Mouse (Mus musculus) embryonic facial prominence, embryonic 14.5 days (tissue): Measurements from ENCODE around the gene Gm20721. TPM values are rescaled to one million over a fixed set of nuclear protein-coding genes. Genes with fewer than 3 reads are reported as not detected.
"Not testable (repeated sequence)": the region's sequence is repeated elsewhere in the genome, so short reads cannot be mapped to it uniquely, and the experiment has no call there.

ENCODE experiments used
- ATAC-seq: fragments of 200-750 bp; cut with Nextera tagmentation; 2 replicates; pipeline ENCODE4 v1.8.0; 2017; ENCODE audit warnings: low read depth, moderate number of reproducible peaks, moderate TSS enrichment
- DNase-seq: peaks from one replicate; pipeline ENCODE4 v3.0.0-alpha.2; 2015; ENCODE audit warnings: low spot score
- H3K27ac ChIP-seq: fragments of 300-500 bp; sonication (generic); replicated peaks from 2 replicates; pipeline ENCODE4 v1.5.1; 2014; ENCODE audit warnings: low read depth, mild to moderate bottlenecking, low read length, moderate library complexity
- H3K27me3 ChIP-seq: fragments of 300-500 bp; sonication (generic); replicated peaks from 2 replicates; pipeline ENCODE4 v1.6.1; 2014; ENCODE audit warnings: low read length; ENCODE audit not compliant: control insufficient read depth, insufficient read depth
- H3K36me3 ChIP-seq: fragments of 300-500 bp; sonication (generic); 2 replicates; pipeline ENCODE4 v1.6.1; 2014; ENCODE audit warnings: low read length, mixed read lengths; ENCODE audit not compliant: control insufficient read depth, insufficient read depth
- H3K4me1 ChIP-seq: fragments of 300-500 bp; sonication (generic); 2 replicates; pipeline ENCODE4 v1.6.1; 2014; ENCODE audit warnings: antibody characterized with exemption, low read length; ENCODE audit not compliant: control insufficient read depth, insufficient read depth
- H3K4me2 ChIP-seq: fragments of 300-500 bp; sonication (generic); 2 replicates; pipeline ENCODE4 v1.6.1; 2014; ENCODE audit warnings: low read depth, mild to moderate bottlenecking, low read length, moderate library complexity, mixed read lengths
- H3K4me3 ChIP-seq: fragments of 300-500 bp; sonication (generic); 2 replicates; pipeline ENCODE4 v1.5.1; 2014; ENCODE audit warnings: low read depth, mild to moderate bottlenecking, low read length
- H3K9ac ChIP-seq: fragments of 300-500 bp; sonication (generic); 2 replicates; pipeline ENCODE4 v1.6.1; 2014; ENCODE audit warnings: low read depth, mild to moderate bottlenecking, low read length, moderate library complexity, mixed read lengths
- H3K9me3 ChIP-seq: fragments of 300-500 bp; sonication (generic); 2 replicates; pipeline ENCODE4 v1.6.1; 2016; ENCODE audit warnings: low read length; ENCODE audit not compliant: control insufficient read depth
- WGBS: fragments of 180-500 bp; shearing (Covaris S2); extraction: QIAGEN DNeasy Blood & Tissue Kit; methylation state at CpG from one replicate; pipeline ENCODE4 v1.1.7; 2014; 5-methylcytosine and 5-hydroxymethylcytosine counted together
- polyA plus RNA-seq: library from polyadenylated mRNA; unstranded; fragments of >200 nt; fragmentation: Nextera tagmentation; extraction: Ambion mirVana; gene quantifications from 2 replicates; pipeline ENCODE4 v1.2.1, GENCODE M21; 2014

Gm20721 gene
- polyA plus RNA-seq, 1 experiment from 2014 or later, result 18.1 TPM

DNA sequence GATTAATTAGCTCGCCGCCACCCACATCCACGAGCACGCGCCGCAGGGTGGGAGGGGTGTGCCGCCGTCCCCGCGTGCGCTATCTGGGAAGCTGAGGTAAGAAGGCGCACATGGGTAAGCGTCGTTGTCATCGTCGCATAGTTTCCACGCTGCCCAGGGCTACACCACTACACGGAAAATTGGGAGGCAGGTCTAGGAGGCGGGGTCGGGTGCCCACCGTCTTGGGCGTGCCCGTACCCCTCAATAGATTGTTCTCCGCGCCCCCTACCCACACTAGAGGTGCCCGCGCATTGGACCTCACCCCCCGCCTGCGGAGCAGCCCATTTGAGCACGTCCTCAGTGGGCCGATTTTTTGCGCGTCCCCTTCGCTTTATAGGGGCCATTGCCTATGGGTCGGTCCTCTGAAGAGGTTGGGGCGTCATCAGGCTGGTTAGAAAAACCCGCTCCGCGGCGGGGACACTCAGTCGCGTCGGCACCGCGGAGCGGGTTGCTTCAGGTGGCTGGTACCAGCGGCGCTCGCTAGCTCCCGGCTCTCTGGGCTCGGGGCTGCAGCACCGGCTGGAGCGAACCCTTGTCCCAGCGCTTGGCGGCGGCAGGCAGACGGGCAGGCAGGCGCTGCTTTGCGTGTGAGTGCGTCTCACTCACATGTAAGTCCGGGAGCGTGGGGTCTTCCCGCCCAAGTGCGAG is 19.1 kb downstream of the Gm20721 start:
- peak overlapping the region; percentile 58 for H3K4me2 ChIP-seq
- WGBS, result 62% methylated on average over 53 of the region's 64 CpGs
- peak; percentile 50 for ATAC-seq
- H3K27me3 ChIP-seq, result no peaks in the 10 kb centered on the region
- H3K27ac ChIP-seq, result peak overlapping the region; percentile 98
- peak; percentile 86 for DNase-seq
- 0 out of 2 replicates have a peak, but pooled peaks cover 5% of the 10 kb centered on the region for H3K9me3 ChIP-seq
- H3K4me1 ChIP-seq, result peaks cover 9% of the 10 kb centered on the region
- H3K36me3 ChIP-seq, result 0 out of 2 replicates have a peak, but pooled peaks cover 9% of the 10 kb centered on the region
- peak overlapping the region; percentile 95 for H3K4me3 ChIP-seq
- H3K9ac ChIP-seq, result peak overlapping the region; percentile 100

- Histone ChIP-seq H3K9me3 (0 out of 2 replicates have a peak, but pooled peaks cover 5% of the 10 kb centered on the region), H3K27me3 (no peaks in the 10 kb centered on the region), H3K4me2 (peak overlapping the region; percentile 58), H3K9ac (peak overlapping the region; percentile 100), H3K27ac (peak overlapping the region; percentile 5; the same call in 1 of the 2 replicates), H3K36me3 (0 out of 2 replicates have a peak, but pooled peaks cover 9% of the 10 kb centered on the region), H3K4me1 (no peaks in the 10 kb centered on the region), H3K4me3 (peak overlapping the region; percentile 95)
- no peak for ATAC-seq
- no peak for DNase-seq
- 65% methylated on average over 8 of the region's 8 CpGs for WGBS
Measured at GRCm38 (mm10) chr2:174326481-174326880, 20.0 kb downstream of the Gm20721 start.

- H3K9ac ChIP-seq, result peak overlapping the region; percentile 100; the same call in 1 of the 2 replicates
- WGBS, result 46% methylated on average over 4 of the region's 4 CpGs
- H3K27me3 ChIP-seq, result no peaks in the 10 kb centered on the region
- 0 out of 2 replicates have a peak, but pooled peaks cover 5% of the 10 kb centered on the region for H3K9me3 ChIP-seq
- DNase-seq (no peak), ATAC-seq (no peak)
- 0 out of 2 replicates have a peak, but pooled peaks cover 9% of the 10 kb centered on the region for H3K36me3 ChIP-seq
- no peaks in the 10 kb centered on the region for H3K4me1 ChIP-seq
- H3K27ac ChIP-seq, result no peak overlapping the region; the same call in 1 of the 2 replicates
- H3K4me3 ChIP-seq, result peak overlapping the region; percentile 95; the same call in 1 of the 2 replicates
- H3K4me2 ChIP-seq, result peak overlapping the region; percentile 58
Measured at GRCm38 (mm10) chr2:174325989-174326388, 20.5 kb downstream of the Gm20721 start.

DNA sequence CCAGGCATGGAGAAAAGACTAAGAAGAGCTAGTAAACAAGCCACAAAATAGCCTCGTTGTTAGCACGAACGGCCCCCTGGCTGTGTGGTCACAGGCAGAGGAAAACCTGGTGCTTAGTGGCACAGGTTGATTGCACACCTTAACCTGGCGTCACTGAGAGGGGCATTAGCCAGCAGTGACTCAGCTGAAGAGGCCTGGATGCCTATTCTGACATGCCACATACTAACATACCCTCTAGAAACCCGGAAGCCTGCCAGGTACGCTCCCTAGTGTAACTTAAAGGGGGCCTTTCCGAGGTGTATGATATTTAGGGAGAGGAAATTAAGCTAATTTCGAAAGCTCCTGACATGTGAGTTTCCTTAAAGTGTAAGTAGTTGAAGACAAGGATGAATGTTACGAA is 29.9 kb downstream of the Gm20721 start:
- WGBS, result 86% methylated on average over 9 of the region's 9 CpGs
- Histone ChIP-seq H3K9ac (no peak overlapping the region), H3K9me3 (no peaks in the 10 kb centered on the region), H3K27ac (no peak overlapping the region), H3K4me2 (no peak overlapping the region), H3K4me1 (no peaks in the 10 kb centered on the region; the same call in 1 of the 2 replicates), H3K36me3 (no peaks in the 10 kb centered on the region), H3K27me3 (no peaks in the 10 kb centered on the region), H3K4me3 (no peak overlapping the region)
- ATAC-seq, result no peak
- no peak for DNase-seq

- H3K4me3 ChIP-seq, H3K36me3 ChIP-seq, H3K9ac ChIP-seq, DNase-seq, H3K27ac ChIP-seq, H3K9me3 ChIP-seq, H3K27me3 ChIP-seq, ATAC-seq, H3K4me2 ChIP-seq, H3K4me1 ChIP-seq: not testable (repeated sequence)
Measured at GRCm38 (mm10) chr2:174315445-174315844, 31.1 kb downstream of the Gm20721 start.

DNA sequence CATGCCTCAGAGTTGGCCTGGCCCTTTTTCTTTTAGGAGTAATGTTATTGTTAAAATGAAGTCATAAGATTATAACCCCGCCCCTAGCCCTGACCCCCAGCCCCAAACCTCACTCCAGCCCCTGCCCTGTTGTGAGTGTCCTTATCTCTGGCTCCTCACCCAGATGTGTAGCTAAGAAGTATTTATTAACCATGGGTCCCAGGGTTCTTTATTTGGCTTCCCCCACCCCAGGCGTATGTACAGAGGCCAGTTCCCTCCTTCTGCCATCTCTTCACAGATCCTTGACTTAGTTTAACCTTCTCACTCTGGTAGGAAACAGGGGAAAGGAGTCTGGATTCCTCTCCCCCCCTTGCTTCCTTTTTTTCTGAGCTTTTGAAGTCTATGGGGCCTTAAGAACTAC is 33.9 kb downstream of the Gm20721 start:
- no peak overlapping the region for H3K4me2 ChIP-seq
- no peak overlapping the region for H3K9ac ChIP-seq
- H3K36me3 ChIP-seq, result no peaks in the 10 kb centered on the region
- H3K9me3 ChIP-seq, result no peaks in the 10 kb centered on the region
- ATAC-seq, result peak; percentile 7; the same call in 1 of the 2 replicates
- no peak overlapping the region for H3K27ac ChIP-seq
- H3K27me3 ChIP-seq, result no peaks in the 10 kb centered on the region
- no peak overlapping the region for H3K4me3 ChIP-seq
- no peaks in the 10 kb centered on the region; the same call in 1 of the 2 replicates for H3K4me1 ChIP-seq
- 88% methylated on average over 2 of the region's 2 CpGs for WGBS
- no peak for DNase-seq

DNA sequence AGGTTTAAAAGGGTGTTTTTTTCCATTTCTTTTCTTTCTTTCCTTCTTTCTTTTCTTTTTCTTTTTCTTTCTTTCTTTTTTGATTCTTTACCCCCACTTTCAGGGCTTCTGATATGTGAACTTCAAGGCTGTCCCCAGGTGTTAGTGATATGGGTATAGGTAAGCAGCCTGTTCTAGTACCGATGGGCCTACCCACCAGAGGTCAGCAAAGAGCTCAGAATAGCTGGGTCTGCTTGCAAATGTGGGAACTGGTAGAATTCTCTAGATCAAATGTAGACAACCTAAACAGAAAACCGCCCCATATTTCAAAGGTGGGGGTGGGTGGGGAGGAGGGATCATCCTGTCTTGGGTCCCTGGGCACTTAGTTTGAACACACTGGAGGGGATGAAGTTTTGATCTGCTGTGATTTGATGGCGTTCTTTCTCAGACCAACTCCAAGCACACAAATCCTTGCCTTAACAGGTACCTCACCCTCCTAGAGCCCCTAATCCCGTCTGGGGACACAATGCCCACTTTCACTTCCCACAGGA is 34.3 kb downstream of the Gm20721 start:
- H3K4me1 ChIP-seq, result no peaks in the 10 kb centered on the region; the same call in 1 of the 2 replicates
- no peak overlapping the region for H3K27ac ChIP-seq
- ATAC-seq (peak; percentile 64), DNase-seq (peak; percentile 86)
- H3K9me3 ChIP-seq, result no peaks in the 10 kb centered on the region
- no peak overlapping the region for H3K4me3 ChIP-seq
- H3K9ac ChIP-seq, result no peak overlapping the region
- H3K36me3 ChIP-seq, result no peaks in the 10 kb centered on the region
- no peak overlapping the region for H3K4me2 ChIP-seq
- whole genome bisulfite sequencing, result 25% methylated on average over 4 of the region's 4 CpGs
- no peaks in the 10 kb centered on the region for H3K27me3 ChIP-seq

DNA sequence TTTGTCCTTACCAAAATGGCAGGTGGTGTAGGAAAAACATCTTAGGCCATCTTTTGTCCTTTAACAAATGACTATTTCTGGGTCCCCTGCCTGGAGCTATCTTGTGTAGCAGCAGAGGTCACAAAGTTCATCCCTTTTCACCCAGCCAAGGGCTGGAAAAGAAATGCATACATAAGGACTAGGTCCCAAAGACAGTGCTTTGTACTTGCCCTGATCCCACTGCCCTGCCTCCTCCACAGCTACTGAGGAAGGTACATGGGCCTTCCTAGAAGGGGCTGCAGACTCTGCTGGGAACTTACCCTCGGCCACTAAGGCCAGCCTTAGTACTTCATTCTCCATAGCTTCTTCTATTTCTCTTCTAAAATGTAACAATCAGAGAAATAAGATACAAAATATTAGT is 34.9 kb downstream of the Gm20721 start:
- no peaks in the 10 kb centered on the region for H3K27me3 ChIP-seq
- no peak overlapping the region for H3K4me3 ChIP-seq
- no peak overlapping the region for H3K9ac ChIP-seq
- DNase-seq, result no peak
- H3K9me3 ChIP-seq, result no peaks in the 10 kb centered on the region
- WGBS, result 45% methylated on average over 1 of the region's 1 CpGs
- no peak overlapping the region for H3K4me2 ChIP-seq
- no peaks in the 10 kb centered on the region; the same call in 1 of the 2 replicates for H3K4me1 ChIP-seq
- H3K27ac ChIP-seq, result no peak overlapping the region
- no peak for ATAC-seq
- H3K36me3 ChIP-seq, result no peaks in the 10 kb centered on the region
